Mouse (Mus musculus): ENCODE results near the gene Pyy.

DNA sequence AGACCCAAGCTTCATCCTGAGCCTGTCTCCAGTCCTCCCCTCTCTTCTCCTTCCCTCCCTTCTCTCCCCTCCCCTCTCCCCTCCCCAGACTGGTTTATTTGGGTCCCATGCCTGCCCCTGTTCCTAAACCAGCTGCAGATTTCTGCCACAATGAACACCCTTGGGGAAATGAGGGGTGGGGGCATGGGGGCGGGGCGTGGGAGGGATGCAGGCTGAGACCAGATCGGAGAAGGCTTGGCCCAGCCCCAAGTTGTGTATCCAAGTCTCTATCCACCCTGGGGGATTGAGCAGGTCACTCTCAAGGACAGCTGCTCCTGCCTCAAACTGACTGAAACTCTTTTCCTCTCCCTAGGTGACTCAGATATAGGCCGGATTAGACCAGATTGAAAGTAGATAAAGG lies 26.9 kb upstream of the Pyy start:
- no peak for TF ChIP-seq GATA1 (IDR thresholded peaks at IDR 0.05; ENCODE audit: borderline replicate concordance, low read length)
- no peak for TF ChIP-seq FLI1 (IDR thresholded peaks at IDR 0.05; ENCODE audit: low read length)
